Mouse (Mus musculus) heart, postnatal 0 days (tissue): Measurements from ENCODE around the gene Dnajc30.

Experiments
- CTCF ChIP-seq: IDR thresholded peaks from 2 replicates; pipeline ENCODE4 v1.5.1; 2016; ENCODE audit warnings: antibody characterized with exemption, control low read depth, low read depth
- EP300 ChIP-seq: IDR thresholded peaks from 2 replicates; pipeline ENCODE4 v1.6.1; 2016; ENCODE audit warnings: antibody characterized with exemption, low read depth

DNA sequence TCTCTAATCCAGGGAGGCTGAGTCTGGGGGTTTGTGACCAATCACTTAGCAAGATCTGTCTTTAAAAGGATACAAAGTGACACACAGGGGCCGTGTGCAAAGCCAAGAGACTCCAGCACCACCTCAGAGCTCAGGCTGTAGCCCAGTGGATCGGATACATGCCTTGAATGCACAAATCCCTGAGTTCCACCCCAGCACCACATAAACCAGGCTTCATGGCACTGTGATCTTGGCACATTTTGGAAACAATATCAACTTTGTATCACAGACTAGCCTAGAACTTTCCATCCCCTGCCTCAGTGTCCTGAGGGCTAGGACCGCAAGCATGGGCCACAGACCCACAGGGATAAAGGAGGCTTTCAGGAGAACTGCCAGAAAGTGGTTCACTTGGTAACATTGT is 2.0 kb downstream of the Dnajc30 start:
- no peak for TF ChIP-seq CTCF
- TF ChIP-seq EP300: no peak
